Mouse (Mus musculus) hindbrain, embryonic 13.5 days (tissue): ENCODE measurements around the gene Cdon. TPM values are rescaled to one million over a fixed set of nuclear protein-coding genes. Genes with fewer than 3 reads are reported as not detected.

Source experiments
- ATAC-seq: fragments of 200-750 bp; cut with Nextera tagmentation; 2 replicates; pipeline ENCODE4 v1.8.0; 2017; ENCODE audit warnings: moderate TSS enrichment; ENCODE audit not compliant: low FRiP score
- H3K27ac ChIP-seq: fragments of 300-500 bp; sonication (generic); 2 replicates; pipeline ENCODE4 v1.5.1; 2015; ENCODE audit warnings: inconsistent platforms, mild to moderate bottlenecking, moderate library complexity
- H3K27me3 ChIP-seq: fragments of 300-500 bp; sonication (generic); 2 replicates; pipeline ENCODE4 v1.6.1; 2015; ENCODE audit warnings: mild to moderate bottlenecking, inconsistent platforms
- H3K36me3 ChIP-seq: fragments of 300-500 bp; sonication (generic); 2 replicates; pipeline ENCODE4 v1.6.1; 2015; ENCODE audit warnings: mild to moderate bottlenecking, inconsistent platforms
- H3K4me1 ChIP-seq: fragments of 300-500 bp; sonication (generic); replicated peaks from 2 replicates; pipeline ENCODE4 v1.6.1; 2015; ENCODE audit warnings: inconsistent platforms
- H3K4me2 ChIP-seq: fragments of 300-500 bp; sonication (generic); 2 replicates; pipeline ENCODE4 v1.6.1; 2015; ENCODE audit warnings: inconsistent platforms, mild to moderate bottlenecking, moderate library complexity
- H3K4me3 ChIP-seq: fragments of 300-500 bp; sonication (generic); 2 replicates; pipeline ENCODE4 v1.5.1; 2015; ENCODE audit warnings: mild to moderate bottlenecking, inconsistent platforms
- H3K9ac ChIP-seq: fragments of 300-500 bp; sonication (generic); 2 replicates; pipeline ENCODE4 v1.6.1; 2015; ENCODE audit warnings: mild to moderate bottlenecking, inconsistent platforms
- H3K9me3 ChIP-seq: fragments of 300-500 bp; sonication (generic); 2 replicates; pipeline ENCODE4 v1.6.1; 2016; ENCODE audit warnings: inconsistent platforms
- WGBS: fragments of 180-500 bp; shearing (Covaris S2); methylation state at CpG from one replicate; pipeline ENCODE4 v1.1.7; 2015; 5-methylcytosine and 5-hydroxymethylcytosine counted together
- polyA plus RNA-seq: library from polyadenylated mRNA; unstranded; fragments of >200 nt; fragmentation: Nextera tagmentation; extraction: Ambion mirVana; gene quantifications from 2 replicates; pipeline ENCODE4 v1.2.1, GENCODE M21; 2015

Cdon gene
- polyA plus RNA-seq, 1 experiment from 2014 or later, result 7.9 TPM

DNA sequence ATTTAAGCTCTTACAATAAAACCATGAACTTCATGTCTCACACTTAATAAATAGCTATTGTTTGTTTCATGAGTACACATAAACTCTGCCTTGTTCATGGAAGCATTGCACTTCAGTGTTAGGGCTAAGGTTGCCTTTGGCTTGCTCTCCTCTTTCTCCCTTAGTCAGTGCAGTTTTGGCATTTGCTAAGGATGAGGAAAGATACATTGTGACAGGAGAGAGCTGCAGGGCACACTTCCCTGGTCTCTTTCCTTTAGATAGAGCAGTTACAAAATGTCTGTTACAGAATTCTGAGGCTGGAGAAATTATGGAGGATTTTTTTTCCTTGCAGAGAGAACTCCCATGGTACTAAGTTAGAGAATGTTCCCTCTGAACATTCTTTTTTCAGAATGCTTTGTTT lies 18.8 kb downstream of the Cdon start:
- ATAC-seq, result no peak
- Histone ChIP-seq H3K9me3 (no peaks in the 10 kb centered on the region), H3K4me2 (no peak overlapping the region), H3K4me1 (peaks cover 51% of the 10 kb centered on the region), H3K9ac (no peak overlapping the region), H3K27me3 (no peaks in the 10 kb centered on the region), H3K4me3 (no peak overlapping the region), H3K36me3 (no peaks in the 10 kb centered on the region), H3K27ac (no peak overlapping the region)

DNA sequence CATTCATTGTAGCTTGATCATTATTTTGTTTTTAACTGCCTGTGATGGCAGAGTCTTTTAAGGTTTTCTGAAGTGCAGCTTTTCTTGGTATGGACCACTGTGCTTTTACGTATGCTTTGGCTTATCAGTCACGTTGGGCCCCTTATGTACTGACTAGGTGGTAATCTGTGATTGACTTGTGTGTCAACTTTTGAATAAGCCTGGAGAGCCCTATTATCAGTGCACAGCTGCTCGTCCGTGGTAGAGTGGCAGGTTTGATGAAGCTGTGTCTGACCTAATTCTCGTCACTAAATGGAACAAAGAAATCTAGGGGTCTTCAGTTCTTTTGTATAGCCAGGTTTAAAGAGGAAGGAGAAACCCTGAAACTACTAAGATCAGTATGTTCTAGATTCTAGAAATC lies 21.5 kb downstream of the Cdon start:
- 15% methylated on average over 5 of the region's 5 CpGs for WGBS
- H3K27me3 ChIP-seq, result no peaks in the 10 kb centered on the region
- no peak overlapping the region for H3K4me3 ChIP-seq
- no peaks in the 10 kb centered on the region for H3K36me3 ChIP-seq
- H3K4me1 ChIP-seq, result peaks cover 41% of the 10 kb centered on the region
- H3K4me2 ChIP-seq, result no peak overlapping the region
- H3K9ac ChIP-seq, result no peak overlapping the region; the same call in 1 of the 2 replicates
- no peak overlapping the region; the same call in 1 of the 2 replicates for H3K27ac ChIP-seq
- H3K9me3 ChIP-seq, result no peaks in the 10 kb centered on the region
- ATAC-seq, result no peak

DNA sequence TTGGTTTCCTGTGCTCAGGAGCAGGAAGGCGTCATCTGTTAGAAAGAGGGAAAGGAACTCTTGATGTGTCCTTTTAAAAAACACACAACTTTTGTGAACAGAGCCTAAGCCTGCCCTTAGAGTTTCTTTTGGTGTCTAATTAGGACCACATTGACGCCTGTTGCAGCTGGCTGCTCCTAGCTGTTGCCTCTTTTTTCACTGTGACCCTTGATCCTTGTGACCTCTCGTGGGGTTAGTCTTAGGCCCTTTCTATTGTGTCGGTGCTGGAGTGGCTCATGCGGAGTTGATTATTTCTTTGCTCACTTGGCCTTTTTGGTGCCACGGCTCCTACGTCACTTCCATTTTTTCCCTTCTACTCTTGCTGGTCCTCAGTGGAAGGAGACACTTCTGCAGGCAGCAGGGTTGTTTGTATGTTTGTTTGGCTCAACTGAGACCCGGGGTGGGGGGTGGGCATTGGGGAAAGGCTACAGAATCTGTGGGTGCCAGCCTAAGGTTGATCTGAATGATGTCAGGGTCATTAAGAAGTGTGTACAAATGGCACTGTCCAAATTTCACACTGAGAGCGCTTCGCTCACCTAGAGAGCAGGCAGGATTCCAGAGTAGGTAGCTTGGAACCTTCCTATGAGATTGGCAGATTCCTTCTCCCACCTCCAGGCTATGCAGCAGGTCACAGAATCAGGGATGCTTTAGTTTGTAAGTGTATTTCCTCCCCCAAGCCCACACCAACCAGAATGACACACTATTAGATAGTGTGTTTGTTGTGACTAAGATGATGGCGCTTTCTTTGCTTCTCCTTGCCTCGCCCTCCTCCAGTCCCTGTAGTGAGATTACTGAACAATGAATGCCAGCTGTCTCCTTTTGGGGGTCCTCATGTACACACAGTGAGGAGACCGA lies 22.9 kb downstream of the Cdon start:
- ATAC-seq, result peak; percentile 12; the same call in 1 of the 2 replicates
- Histone ChIP-seq H3K4me1 (peaks cover 33% of the 10 kb centered on the region), H3K9me3 (no peaks in the 10 kb centered on the region)

DNA sequence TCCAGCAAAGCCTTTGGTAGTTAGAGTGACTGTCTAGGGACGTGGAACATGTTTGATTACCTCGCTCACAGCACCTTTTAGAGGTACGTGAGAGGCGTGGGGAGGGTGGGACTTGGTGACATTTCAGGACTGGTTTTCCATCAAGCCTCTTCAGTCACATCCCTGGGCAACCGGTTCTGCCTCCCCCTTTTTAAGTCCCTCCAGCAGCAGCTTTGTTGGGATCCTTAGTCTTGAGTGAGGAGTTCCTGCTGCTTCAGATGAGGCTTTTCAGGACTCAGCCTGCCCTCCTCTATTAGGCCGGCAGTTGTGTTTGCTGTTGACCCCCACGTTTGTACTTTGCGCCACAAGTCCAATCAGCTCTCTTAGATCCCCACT lies 23.6 kb downstream of the Cdon start:
- Histone ChIP-seq H3K27ac (no peak overlapping the region), H3K36me3 (no peaks in the 10 kb centered on the region), H3K27me3 (no peaks in the 10 kb centered on the region), H3K4me1 (peaks cover 28% of the 10 kb centered on the region), H3K9me3 (no peaks in the 10 kb centered on the region), H3K4me2 (no peak overlapping the region), H3K4me3 (no peak overlapping the region), H3K9ac (no peak overlapping the region)
- ATAC-seq, result no peak; the same call in 1 of the 2 replicates
- WGBS, result 58% methylated on average over 8 of the region's 8 CpGs

More for the DNA sequence above, 22.9 kb downstream of the Cdon start:
- H3K4me2 ChIP-seq, result no peak overlapping the region
- no peak overlapping the region for H3K27ac ChIP-seq
- no peak overlapping the region for H3K4me3 ChIP-seq
- 36% methylated on average over 13 of the region's 13 CpGs for WGBS
- H3K9ac ChIP-seq, result no peak overlapping the region
- no peaks in the 10 kb centered on the region for H3K36me3 ChIP-seq
- H3K27me3 ChIP-seq, result no peaks in the 10 kb centered on the region

DNA sequence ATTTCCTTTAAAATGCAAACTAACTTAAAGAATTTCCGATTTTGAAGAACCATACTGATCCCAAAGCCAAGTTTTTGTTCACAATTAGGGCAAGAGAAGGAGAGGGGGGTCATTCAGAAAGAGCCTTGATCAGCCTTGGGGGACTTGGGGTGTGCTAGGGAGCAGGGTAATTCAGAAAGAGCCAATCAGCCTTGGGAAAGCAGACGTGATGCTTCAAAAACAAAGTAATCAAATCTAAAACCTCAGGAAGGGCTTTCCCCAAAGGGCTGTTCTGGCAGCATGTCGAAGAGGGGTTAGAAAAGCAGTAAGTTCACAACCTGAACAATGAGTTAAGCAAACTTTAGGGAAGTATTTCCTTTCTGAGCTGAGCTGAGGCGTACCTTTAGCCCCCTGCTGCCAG lies 26.0 kb downstream of the Cdon start:
- no peak overlapping the region for H3K9ac ChIP-seq
- H3K4me1 ChIP-seq, result peaks cover 20% of the 10 kb centered on the region
- no peaks in the 10 kb centered on the region for H3K9me3 ChIP-seq
- no peak for ATAC-seq
- no peaks in the 10 kb centered on the region for H3K27me3 ChIP-seq
- no peaks in the 10 kb centered on the region for H3K36me3 ChIP-seq
- no peak overlapping the region for H3K4me3 ChIP-seq
- H3K4me2 ChIP-seq, result no peak overlapping the region
- H3K27ac ChIP-seq, result no peak overlapping the region
- WGBS, result 70% methylated on average over 4 of the region's 4 CpGs

DNA sequence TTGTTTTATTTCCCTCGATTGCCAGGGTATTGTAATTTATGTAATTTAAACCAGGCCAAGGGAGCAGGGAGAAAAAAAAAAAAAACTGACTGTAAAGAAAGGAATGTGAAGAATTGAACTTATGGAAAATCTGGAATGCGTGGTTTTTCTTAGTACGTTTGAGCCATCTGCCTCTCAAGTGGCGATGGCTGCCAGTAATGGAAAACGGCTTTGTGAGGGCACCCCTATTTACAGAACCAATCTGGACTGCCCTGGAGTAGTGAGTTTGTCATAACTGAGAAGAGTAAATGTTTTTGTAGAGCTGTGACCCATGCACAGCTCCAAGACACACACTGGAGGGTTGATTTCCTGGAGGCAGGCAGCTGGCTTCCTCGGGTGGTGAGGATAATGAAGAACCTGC lies 32.4 kb downstream of the Cdon start:
- Histone ChIP-seq H3K27me3 (no peaks in the 10 kb centered on the region), H3K4me3 (no peak overlapping the region), H3K4me1 (no peaks in the 10 kb centered on the region), H3K9ac (no peak overlapping the region), H3K9me3 (no peaks in the 10 kb centered on the region), H3K36me3 (peaks cover 49% of the 10 kb centered on the region), H3K27ac (no peak overlapping the region), H3K4me2 (no peak overlapping the region)
- ATAC-seq, result no peak
- 67% methylated on average over 6 of the region's 6 CpGs for WGBS

DNA sequence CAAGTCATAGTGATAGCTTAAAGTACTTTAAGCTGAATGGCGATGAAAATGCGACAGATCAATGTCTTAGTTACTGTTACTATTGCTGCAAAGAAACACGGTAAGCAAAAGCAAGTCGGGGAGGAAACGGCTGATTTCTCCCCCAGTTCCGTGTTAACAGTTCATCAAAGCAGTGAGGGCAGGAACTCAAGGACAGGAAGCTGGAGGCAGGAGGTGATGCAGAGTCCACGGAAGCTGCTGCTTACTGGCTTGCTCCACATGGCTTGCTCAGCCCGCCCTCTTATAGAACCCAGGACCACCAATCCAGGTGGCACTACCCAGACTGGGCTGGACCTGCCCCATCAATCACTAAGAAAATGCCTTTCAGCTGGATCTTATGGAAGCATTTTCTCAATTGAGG lies 38.7 kb downstream of the Cdon start:
- Histone ChIP-seq H3K4me2 (no peak overlapping the region), H3K9ac (no peak overlapping the region), H3K4me1 (no peaks in the 10 kb centered on the region), H3K4me3 (no peak overlapping the region), H3K27me3 (no peaks in the 10 kb centered on the region), H3K9me3 (no peaks in the 10 kb centered on the region), H3K36me3 (peaks cover 57% of the 10 kb centered on the region), H3K27ac (no peak overlapping the region)
- 90% methylated on average over 8 of the region's 8 CpGs for WGBS
- ATAC-seq, result no peak

DNA sequence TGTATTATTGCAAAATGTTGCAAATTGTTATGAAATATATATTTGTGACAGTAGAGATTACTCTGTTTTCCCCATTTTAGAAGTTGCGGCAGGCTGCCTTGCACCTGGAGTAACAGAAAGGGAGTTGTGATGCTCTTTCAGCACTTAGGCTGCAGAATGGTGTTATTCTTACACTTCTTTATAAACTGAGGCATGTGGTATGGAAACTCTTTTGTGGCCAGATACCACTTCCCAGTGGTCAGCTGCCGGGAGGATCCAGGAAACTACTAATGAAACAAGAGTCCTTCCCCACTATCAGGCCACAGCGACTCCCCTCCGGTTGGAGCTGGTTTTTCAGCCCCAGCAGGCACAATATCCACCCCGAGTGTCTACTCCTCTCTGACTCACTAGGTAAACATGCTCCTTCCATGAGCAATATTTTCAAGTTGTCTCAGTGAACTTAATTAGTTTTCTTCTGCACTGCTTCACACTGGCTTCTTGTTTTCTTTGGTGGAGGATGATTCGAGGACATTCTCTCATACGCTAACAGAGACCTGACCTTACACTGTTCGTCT lies 46.4 kb downstream of the Cdon start:
- Histone ChIP-seq H3K27ac (no peak overlapping the region), H3K4me3 (no peak overlapping the region), H3K4me1 (0 out of 2 replicates have a peak, but pooled peaks cover 3% of the 10 kb centered on the region), H3K27me3 (no peaks in the 10 kb centered on the region), H3K4me2 (no peak overlapping the region), H3K9ac (no peak overlapping the region), H3K9me3 (no peaks in the 10 kb centered on the region), H3K36me3 (peaks cover 38% of the 10 kb centered on the region)
- WGBS, result 74% methylated on average over 8 of the region's 8 CpGs
- ATAC-seq, result no peak

DNA sequence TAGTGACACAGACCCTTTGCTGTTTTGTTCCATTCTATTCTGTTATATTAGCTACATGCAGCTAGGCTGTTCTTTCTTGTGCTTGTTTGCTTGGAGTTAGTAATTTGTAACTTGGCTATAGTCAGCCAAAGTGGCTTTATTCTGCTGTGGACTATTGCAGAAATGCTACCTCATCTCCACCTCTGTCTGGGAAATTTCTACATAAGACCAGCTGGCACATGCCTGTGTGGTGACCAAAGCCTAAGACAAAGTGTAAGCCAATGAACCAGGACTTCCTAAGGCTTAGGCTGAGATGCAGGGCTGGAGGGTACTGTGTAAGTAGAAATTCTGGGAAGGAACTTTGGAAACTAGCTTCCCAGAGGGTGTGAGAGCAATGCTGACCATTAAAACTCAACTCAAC lies 48.0 kb downstream of the Cdon start:
- no peak overlapping the region for H3K9ac ChIP-seq
- 0 out of 2 replicates have a peak, but pooled peaks cover 3% of the 10 kb centered on the region for H3K4me1 ChIP-seq
- ATAC-seq, result no peak
- peaks cover 42% of the 10 kb centered on the region for H3K36me3 ChIP-seq
- H3K27ac ChIP-seq, result no peak overlapping the region
- H3K4me3 ChIP-seq, result no peak overlapping the region
- no peaks in the 10 kb centered on the region for H3K9me3 ChIP-seq
- H3K4me2 ChIP-seq, result no peak overlapping the region
- H3K27me3 ChIP-seq, result no peaks in the 10 kb centered on the region

DNA sequence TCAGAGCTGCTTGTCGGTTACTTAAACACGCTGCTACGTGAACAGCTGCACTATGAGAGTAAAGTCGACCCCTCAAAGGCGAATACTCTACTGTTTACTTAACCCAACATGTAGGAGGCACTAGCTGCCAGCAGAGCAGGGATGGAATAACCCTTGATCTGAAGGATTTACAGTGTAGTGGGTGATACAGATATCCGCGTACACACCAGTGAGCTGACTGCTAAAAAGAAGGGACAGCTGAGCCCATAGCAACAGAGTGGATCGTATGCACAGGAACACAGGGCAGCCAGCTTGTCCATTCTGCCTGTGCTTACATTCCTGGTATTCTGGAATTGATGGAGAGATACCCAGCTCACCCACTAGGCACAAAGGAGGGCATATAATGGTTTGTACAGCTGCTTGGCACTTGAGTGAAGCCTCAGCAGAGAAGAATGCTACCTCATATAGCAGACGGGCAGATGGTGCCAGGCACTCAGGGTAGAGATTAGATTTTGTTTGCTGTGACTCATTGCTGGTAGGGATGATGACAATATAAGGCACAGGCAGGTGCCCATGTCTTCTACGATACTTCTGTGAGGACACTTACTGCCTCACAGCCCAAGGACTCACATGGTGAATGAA lies 53.3 kb downstream of the Cdon start:
- H3K4me1 ChIP-seq, result no peaks in the 10 kb centered on the region
- no peaks in the 10 kb centered on the region for H3K27me3 ChIP-seq
- no peaks in the 10 kb centered on the region for H3K9me3 ChIP-seq
- no peak for ATAC-seq
- H3K27ac ChIP-seq, result no peak overlapping the region
- 87% methylated on average over 10 of the region's 10 CpGs for WGBS
- H3K4me2 ChIP-seq, result no peak overlapping the region
- H3K9ac ChIP-seq, result no peak overlapping the region
- H3K36me3 ChIP-seq, result peaks cover 64% of the 10 kb centered on the region
- H3K4me3 ChIP-seq, result no peak overlapping the region

DNA sequence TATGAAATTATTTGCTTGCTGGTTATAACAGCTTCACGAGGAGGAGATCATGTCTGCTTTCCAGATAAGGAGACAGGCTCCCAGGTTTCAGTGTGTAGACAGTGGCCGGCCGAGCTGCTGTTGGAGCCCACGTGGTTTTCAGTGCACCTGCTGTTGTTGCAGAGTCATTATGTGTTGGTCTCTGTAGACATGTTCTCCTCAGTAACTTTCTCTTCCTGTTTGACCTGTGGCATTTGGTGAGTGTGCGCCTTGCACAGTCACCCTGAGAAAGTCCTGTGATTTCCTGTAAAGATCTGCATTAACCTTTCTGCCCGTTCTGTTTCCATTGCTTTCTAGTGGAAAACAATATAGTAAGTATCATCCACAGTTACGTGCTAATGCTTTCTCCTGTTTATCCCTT lies 54.5 kb downstream of the Cdon start:
- Histone ChIP-seq H3K27me3 (no peaks in the 10 kb centered on the region), H3K36me3 (peaks cover 59% of the 10 kb centered on the region), H3K4me1 (no peaks in the 10 kb centered on the region), H3K4me3 (no peak overlapping the region), H3K9me3 (no peaks in the 10 kb centered on the region), H3K4me2 (no peak overlapping the region), H3K9ac (no peak overlapping the region), H3K27ac (no peak overlapping the region)
- 91% methylated on average over 7 of the region's 7 CpGs for WGBS
- no peak for ATAC-seq

DNA sequence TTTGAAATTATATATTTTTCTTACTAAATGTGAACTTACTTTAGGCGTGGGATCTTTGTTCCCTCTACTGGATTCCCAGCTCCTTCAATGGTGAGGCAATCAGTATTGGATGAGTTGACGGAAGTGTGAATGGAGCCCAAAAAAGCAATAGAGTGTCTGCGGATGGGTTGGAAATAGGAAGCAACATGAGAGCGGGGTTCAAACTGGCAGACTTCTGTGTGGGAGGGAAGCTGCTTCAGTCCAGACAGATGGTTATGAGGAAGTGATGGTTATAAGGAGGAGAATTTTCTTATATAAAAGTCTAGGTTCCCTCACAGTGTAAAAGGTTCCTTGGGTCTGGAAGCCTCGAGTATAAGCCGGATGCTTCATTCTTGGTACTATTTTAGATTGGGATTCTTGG lies 58.5 kb downstream of the Cdon start:
- Histone ChIP-seq H3K4me1 (no peaks in the 10 kb centered on the region), H3K27ac (no peak overlapping the region), H3K9me3 (no peaks in the 10 kb centered on the region), H3K27me3 (no peaks in the 10 kb centered on the region), H3K4me2 (no peak overlapping the region), H3K9ac (no peak overlapping the region), H3K36me3 (peaks cover 47% of the 10 kb centered on the region), H3K4me3 (no peak overlapping the region)
- 97% methylated on average over 6 of the region's 6 CpGs for WGBS
- ATAC-seq, result no peak
